In the genomic region with DNA sequence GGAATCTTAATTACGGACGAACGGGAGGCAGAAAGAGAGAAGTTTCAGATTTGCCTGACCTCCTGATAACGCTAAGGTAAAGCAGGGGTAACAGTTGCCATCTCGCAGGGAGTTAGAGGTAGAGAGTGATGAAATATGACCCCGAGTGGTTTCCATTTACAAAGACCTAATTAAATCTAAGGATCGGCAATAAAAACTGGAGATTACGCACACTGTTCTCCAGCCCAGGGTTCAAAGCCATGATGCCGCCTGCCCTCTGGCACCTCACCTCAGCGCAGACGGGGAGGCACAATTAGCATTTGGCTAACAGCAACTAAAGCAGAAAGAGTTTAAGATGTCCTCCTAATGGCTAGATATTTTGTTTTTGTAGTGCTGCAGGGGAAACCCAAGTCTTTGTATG, we compare ENCODE assay signal across 19 mouse cellular contexts. TPM values are rescaled to one million over a fixed set of nuclear protein-coding genes. Genes with fewer than 3 reads are reported as not detected.
A peak's percentile ranks its signal among the peaks of the same experiment; 100 is the strongest.
DNase-seq lines count a peak whose midpoint lies in the region; ATAC-seq lines count a peak whose summit lies in the region.
"Had no signal": no experiment of that assay in that cellular context is flagged by ENCODE, and none has a peak within 500 bp of the region (broad histone marks: within the 10 kb centered on the region; RNA-seq: fewer than 3 reads in every experiment).

No protein-coding gene starts in this region.

- WGBS in embryonic facial prominence, embryonic 13.5 days, result 5% methylated on average over 11 of the region's 11 CpGs
- 15% methylated on average over 11 of the region's 11 CpGs for WGBS in intestine, embryonic 16.5 days
- WGBS in limb, embryonic 15.5 days, result 3% methylated on average over 11 of the region's 11 CpGs

- DNase-seq in kidney, postnatal 4 days, result peak; percentile 10 to 14
- no peak for DNase-seq in kidney, adult 11 months
- DNase-seq in cerebellum, postnatal 36 days, result no peak
- no peak for DNase-seq in heart, postnatal 25 days (ENCODE audit: low spot score)
- no peak for DNase-seq in heart, postnatal 4 days
- DNase-seq: adrenal gland, postnatal 10 days; B cell, adult 2 months; cerebellum, adult 18-20 months; heart, postnatal 14 days; kidney, postnatal 25 days; lung, adult 2 months; lung, postnatal 36 days had no signal

- H3K36me3 ChIP-seq in embryonic facial prominence, embryonic 13.5 days, result no peaks in the 10 kb centered on the region
- H3K36me3 ChIP-seq in intestine, embryonic 16.5 days (ENCODE audit: control insufficient read depth, insufficient read depth, low read length), result no peaks in the 10 kb centered on the region
- H3K36me3 ChIP-seq in limb, embryonic 15.5 days, result no peaks in the 10 kb centered on the region
- H3K36me3 ChIP-seq: neural tube, embryonic 12.5 days had no signal

- intact Hi-C loops in heart, postnatal 25 days (cut with DNase I), result no loop called here

- peaks cover 4% of the 10 kb centered on the region; the same call in 1 of the 2 replicates for H3K27me3 ChIP-seq in embryonic facial prominence, embryonic 13.5 days
- no peaks in the 10 kb centered on the region for H3K27me3 ChIP-seq in intestine, embryonic 16.5 days (replicated peaks; ENCODE audit: control insufficient read depth, insufficient read depth, low read length)
- no peaks in the 10 kb centered on the region for H3K27me3 ChIP-seq in limb, embryonic 15.5 days
- H3K27me3 ChIP-seq: neural tube, embryonic 12.5 days had no signal

- H3K4me1 ChIP-seq in embryonic facial prominence, embryonic 13.5 days, result peaks cover 7% of the 10 kb centered on the region; the same call in 1 of the 2 replicates
- peaks cover 17% of the 10 kb centered on the region for H3K4me1 ChIP-seq in intestine, embryonic 16.5 days (ENCODE audit: control insufficient read depth, insufficient read depth, low read length)
- 0 out of 2 replicates have a peak, but pooled peaks cover 7% of the 10 kb centered on the region for H3K4me1 ChIP-seq in limb, embryonic 15.5 days

- peak overlapping the region; percentile 41 for H3K4me2 ChIP-seq in embryonic facial prominence, embryonic 13.5 days
- H3K4me2 ChIP-seq in intestine, embryonic 16.5 days (ENCODE audit: low read depth, low read length), result peak overlapping the region; percentile 31; the same call in 1 of the 2 replicates
- 0 out of 2 replicates have a peak overlapping the region, but pooled peaks have one; percentile 4 for H3K4me2 ChIP-seq in limb, embryonic 15.5 days
- H3K4me2 ChIP-seq: heart, embryonic 11.5 days; neural tube, embryonic 12.5 days had no signal

- H3K27ac ChIP-seq in embryonic facial prominence, embryonic 13.5 days, result no peak overlapping the region
- no peak overlapping the region for H3K27ac ChIP-seq in intestine, embryonic 16.5 days (ENCODE audit: low read length)
- H3K27ac ChIP-seq in limb, embryonic 15.5 days, result no peak overlapping the region
- H3K27ac ChIP-seq: neural tube, embryonic 12.5 days had no signal

- H3K9me3 ChIP-seq in embryonic facial prominence, embryonic 13.5 days, result no peaks in the 10 kb centered on the region
- no peaks in the 10 kb centered on the region for H3K9me3 ChIP-seq in intestine, embryonic 16.5 days (ENCODE audit: control insufficient read depth, low read length)
- no peaks in the 10 kb centered on the region for H3K9me3 ChIP-seq in limb, embryonic 15.5 days
- H3K9me3 ChIP-seq: neural tube, embryonic 12.5 days had no signal

- no peak for ATAC-seq in embryonic facial prominence, embryonic 13.5 days (ENCODE audit: insufficient number of reproducible peaks, insufficient read depth, low FRiP score, low TSS enrichment, low read depth)
- peak; percentile 78 for ATAC-seq in intestine, embryonic 16.5 days
- ATAC-seq in limb, embryonic 15.5 days (ENCODE audit: insufficient number of reproducible peaks, low FRiP score, low TSS enrichment, low read depth), result no peak
- ATAC-seq: hindbrain, embryonic 16.5 days had no signal

- no peak overlapping the region for H3K9ac ChIP-seq in embryonic facial prominence, embryonic 13.5 days
- H3K9ac ChIP-seq in intestine, embryonic 16.5 days (ENCODE audit: low read depth, low read length), result no peak overlapping the region
- H3K9ac ChIP-seq in limb, embryonic 15.5 days, result no peak overlapping the region
- H3K9ac ChIP-seq: neural tube, embryonic 12.5 days had no signal

- H3K4me3 ChIP-seq in embryonic facial prominence, embryonic 13.5 days, result no peak overlapping the region
- H3K4me3 ChIP-seq in intestine, embryonic 16.5 days (ENCODE audit: low read length), result no peak overlapping the region
- H3K4me3 ChIP-seq in limb, embryonic 15.5 days, result no peak overlapping the region
- H3K4me3 ChIP-seq: neural tube, embryonic 12.5 days had no signal

RNA-seq across cellular contexts. Expression of gene Sdr42e1, which starts 3.0 kb away (rescaled TPM):
- polyA plus RNA-seq in embryonic facial prominence, embryonic 13.5 days (2015; fragmentation: Nextera tagmentation; extraction: Ambion mirVana), result 2.4 and 3.1 TPM in 2 replicates
- 7.9 and 8.7 TPM in 2 replicates for polyA plus RNA-seq in intestine, embryonic 16.5 days (2015; fragmentation: Nextera tagmentation; extraction: Ambion mirVana)
- polyA plus RNA-seq in limb, embryonic 15.5 days (2015; fragmentation: Nextera tagmentation; extraction: Ambion mirVana), result 15.6 and 17.5 TPM in 2 replicates
- total RNA-seq in heart, postnatal 25 days (2021), result 1 to 10 TPM; 2.2 to 2.4 TPM
- 1 to 10 TPM in 1 of 2 experiments, under 1 TPM in 1; 0.67 to 1.0 TPM for total RNA-seq in heart, postnatal 4 days (2021)

RNA-seq across cellular contexts. Expression of gene Hsd17b2, which starts 31.2 kb away (rescaled TPM):
- 0.73 and 1.7 TPM in 2 replicates for polyA plus RNA-seq in embryonic facial prominence, embryonic 13.5 days (2015; fragmentation: Nextera tagmentation; extraction: Ambion mirVana)
- 50.8 and 52.4 TPM in 2 replicates for polyA plus RNA-seq in intestine, embryonic 16.5 days (2015; fragmentation: Nextera tagmentation; extraction: Ambion mirVana)
- 1.8 and 2.7 TPM in 2 replicates for polyA plus RNA-seq in limb, embryonic 15.5 days (2015; fragmentation: Nextera tagmentation; extraction: Ambion mirVana)
- not detected for total RNA-seq in heart, postnatal 25 days (2021)
- not detected for total RNA-seq in heart, postnatal 4 days (2021)
- total RNA-seq: heart, postnatal 14 days had no signal
- polyA plus RNA-seq: neural tube, embryonic 12.5 days; spleen, adult 2 months had no signal

Comparison
In these comparisons a context has a peak if more than half of its experiments do, and no peak if none do; other contexts are left out.
1. DNase-seq: peak in kidney, postnatal 4 days (2 of 2); none in kidney, adult 11 months (single experiment), cerebellum, postnatal 36 days (0 of 2), heart, postnatal 25 days (single experiment) and heart, postnatal 4 days (single experiment).
2. RNA of gene Hsd17b2, which starts 31.2 kb away (polyA plus RNA-seq): 50.8 to 52.4 TPM in intestine, embryonic 16.5 days; 1.8 to 2.7 TPM in limb, embryonic 15.5 days and 0.73 to 1.7 TPM in embryonic facial prominence, embryonic 13.5 days; every median in the first group is over 10 times any median in the second.
3. Peak in every context shown above with its lines, with median percentiles within 50 percentile points of each other: H3K4me2 ChIP-seq.